Mouse (Mus musculus) layer of hippocampus, postnatal 25 days (tissue): ENCODE measurements around the gene Ptger3. TPM values are rescaled to one million over a fixed set of nuclear protein-coding genes. Genes with fewer than 3 reads are reported as not detected.

Experiments used
- DNase-seq, 2 experiments: peaks; one replicate each; pipeline ENCODE4 v3.0.0; 2022; ENCODE audit warnings: mixed read lengths in 2 of 2, low spot score in 1 of 2; ENCODE audit errors: extremely low spot score in 1 of 2
- total RNA-seq, 2 experiments: library from RNA; stranded (reverse); gene quantifications; 2 replicates each; pipeline ENCODE4 v1.2.3; 2021

The Ptger3 gene
- total RNA-seq, 2 experiments from 2014 or later: 1.7 to 2.2 TPM

DNA sequence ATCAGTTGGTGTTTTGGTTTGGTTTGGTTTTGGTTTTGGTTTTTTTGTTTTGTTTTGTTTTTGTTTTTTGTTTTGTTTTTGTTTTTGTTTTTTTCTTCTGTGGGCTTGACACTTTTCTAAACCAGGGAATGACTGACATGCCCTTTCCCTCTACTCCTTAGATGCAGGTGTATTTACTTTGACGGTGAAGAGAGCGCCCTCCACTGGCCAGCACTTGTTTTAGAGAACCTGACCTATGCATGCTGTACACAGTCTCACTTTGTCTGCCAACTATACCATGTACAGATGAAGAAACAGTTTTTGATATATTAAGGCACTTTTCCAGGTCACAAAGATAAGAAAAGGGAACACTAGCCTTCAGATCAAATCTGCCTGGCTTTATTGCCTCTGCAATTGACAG, 15.1 kb downstream of the Ptger3 start:
- no peak for DNase-seq

DNA sequence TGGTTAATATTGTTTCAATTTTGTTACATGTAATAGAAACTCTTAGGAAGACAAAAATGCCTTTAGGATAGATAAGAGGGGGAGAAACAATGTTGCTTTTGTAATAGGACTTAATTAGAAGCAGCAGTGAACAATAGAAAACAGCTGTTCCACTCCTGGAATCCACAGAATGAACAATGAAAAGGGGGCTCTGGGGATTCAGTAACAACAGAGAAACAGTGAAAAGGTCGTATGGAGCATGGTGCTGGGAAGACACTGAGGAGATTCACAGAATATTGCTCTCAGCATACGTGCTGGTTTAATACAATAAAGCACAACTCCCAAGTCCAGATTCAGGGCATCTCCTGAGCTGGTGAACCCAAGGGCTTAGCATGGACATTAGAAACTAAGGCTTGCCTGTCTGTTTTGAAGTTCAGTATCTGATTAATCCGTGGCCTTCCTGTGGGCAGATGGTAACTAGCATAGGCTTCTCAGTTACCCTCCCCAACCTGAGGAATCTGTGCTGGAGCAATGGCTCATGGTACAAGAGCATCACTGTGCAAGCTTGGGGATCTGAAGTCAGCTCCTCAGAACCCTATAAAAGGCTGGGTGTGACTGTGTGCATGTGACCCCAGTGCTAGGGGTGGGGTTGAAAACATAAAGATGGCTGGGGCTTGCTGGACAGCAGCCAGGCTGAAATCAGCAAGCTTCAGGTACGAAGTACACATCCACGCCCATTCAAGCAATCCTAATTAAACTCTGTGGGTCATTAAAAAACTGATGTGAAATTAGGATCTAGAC, 16.1 kb downstream of the Ptger3 start:
- DNase-seq: no peak

DNA sequence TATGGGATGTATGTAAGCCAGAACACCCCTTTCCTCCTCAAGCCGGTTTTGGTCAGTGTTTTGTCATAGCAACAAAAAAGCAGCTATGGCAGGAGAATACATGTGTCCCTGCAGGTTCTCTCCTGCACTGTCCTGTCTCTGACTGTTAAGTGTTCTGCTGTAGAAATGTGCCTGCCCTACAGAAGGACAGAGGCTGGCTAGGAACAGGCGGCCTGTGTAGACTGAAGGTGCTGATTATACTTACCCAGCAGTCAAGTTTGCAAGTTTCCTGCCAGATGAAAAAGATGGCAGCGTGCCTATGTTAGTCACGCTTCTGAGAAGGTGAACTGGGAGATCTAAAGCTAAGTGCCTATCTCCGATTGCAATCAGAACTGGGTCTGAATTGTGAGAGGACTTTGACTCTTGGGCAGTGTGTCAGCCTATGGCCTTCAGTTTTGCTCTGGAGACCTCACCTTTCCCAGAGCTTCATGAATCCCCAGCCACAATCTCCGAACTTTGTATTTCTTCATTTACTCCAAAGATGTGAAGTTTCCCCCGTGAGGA, 31.2 kb downstream of the Ptger3 start:
- DNase-seq: no peak

DNA sequence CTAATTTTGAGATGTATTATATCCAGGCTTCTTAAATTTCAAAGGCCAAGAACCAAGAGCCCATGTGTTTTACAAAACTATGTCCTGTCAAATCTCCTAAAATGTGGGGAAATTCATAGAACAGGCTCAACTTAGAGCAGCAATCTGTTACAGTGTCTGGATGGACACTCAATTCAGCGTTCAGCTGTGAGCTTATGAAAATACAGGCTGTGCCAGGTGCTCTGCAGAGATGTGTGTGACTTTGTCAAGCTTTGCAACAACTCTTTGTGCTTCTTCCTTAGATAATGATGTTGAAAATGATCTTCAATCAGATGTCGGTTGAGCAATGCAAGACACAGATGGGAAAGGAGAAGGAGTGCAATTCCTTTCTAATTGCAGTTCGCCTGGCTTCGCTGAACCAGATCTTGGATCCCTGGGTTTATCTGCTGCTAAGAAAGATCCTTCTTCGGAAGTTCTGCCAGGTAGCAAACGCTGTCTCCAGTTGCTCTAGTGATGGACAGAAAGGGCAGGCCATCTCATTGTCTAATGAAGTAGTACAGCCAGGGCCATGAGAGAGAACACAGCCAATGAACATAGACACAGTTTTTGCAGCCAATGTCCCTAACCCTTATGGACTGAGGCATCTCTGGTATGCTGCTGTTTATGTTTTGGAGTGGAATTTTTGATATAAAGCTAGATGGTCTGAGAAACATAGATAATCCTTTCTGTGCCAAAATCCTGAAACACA, 38.2 kb downstream of the Ptger3 start:
- no peak for DNase-seq

DNA sequence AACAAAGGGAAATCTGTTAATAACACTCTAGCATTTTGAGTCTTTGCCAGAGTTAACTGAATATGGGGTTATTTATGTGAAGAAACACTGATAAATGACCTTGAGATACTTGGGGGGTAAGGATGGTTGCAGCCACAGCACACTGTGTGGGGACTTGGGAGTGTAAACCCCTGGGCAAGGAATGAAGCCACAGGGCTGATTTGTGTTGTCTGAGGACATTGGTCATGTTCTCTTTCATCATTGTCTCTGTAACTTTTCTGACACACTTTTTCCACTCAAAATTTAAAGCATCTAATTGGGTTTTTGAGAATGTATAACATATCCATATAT, 38.7 kb downstream of the Ptger3 start:
- DNase-seq: no peak

DNA sequence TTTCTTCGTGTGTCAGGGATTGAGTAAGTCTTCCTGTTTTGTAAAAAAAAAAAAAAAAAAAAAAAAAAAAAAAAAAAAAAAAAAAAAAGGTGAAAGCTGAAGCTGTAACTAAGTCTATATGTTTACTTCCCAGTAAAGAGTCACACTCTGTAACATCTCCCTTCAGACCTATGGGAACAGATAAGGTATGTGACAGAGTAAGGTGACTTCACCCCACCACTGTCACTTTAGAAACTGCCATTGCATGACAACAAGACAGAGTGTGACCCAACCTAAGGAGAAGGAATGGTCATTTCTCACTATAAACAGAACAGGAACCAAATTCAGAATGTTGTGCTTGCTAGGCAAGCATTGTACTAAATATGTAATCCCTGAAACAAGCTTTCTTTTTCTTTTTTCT, 46.9 kb downstream of the Ptger3 start:
- no peak for DNase-seq

DNA sequence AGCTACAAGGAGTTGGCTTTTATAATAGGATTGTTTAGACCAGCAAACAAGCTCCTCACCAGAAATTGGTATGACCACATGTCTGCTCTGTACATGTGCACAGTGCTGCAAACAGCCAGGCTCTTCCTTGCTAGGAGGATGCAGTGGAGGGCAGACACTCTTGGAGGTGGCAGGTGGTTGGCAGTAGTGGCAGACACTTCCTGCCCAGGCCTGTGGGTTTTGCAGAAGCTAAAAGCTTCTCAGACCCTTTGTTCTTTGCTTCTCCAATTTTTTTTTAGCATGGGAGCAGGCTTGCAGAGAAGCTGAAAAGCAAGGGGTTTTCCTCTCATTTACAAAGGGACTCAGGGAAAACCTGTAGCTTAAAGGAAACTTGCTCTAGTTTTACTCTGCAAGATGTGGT, 50.3 kb downstream of the Ptger3 start:
- DNase-seq: no peak

DNA sequence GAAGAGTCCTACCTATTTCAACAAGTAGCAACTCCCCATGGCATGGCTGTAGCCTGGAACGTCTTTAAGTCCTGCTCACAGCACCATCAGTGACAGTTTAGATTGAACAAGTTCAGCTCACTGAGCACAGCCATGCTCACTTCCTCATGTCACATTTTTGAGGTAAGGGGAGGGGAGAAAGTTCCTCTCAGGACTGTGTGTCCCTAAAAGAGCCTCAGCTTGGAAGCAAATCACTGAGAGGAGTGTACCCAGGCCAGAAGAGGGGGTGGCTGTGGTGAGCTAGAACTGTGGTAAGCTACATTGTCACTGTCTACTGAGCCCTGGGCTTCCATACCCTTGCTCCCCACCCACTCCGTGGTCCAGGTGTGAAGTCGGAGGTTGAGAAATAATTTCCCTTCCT, 60.7 kb downstream of the Ptger3 start:
- no peak for DNase-seq

DNA sequence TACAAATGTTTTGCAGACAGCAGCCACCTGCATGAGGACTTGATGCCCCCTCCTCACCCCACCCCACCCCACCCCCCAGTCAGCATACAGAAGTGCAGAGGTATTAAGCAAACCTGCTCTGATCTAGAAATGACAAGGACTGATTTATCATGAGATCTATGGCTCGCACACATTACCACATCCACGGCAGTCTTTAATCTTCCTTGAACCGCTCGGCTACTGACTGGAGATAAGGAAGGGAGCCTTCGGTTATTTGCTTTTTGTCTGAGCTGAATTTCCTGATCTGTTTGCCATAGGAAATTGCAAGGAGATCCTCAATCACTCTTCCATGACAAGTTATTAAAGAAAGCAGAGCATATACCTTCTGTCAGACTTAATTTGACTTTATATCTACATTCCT, 64.0 kb downstream of the Ptger3 start:
- no peak for DNase-seq

DNA sequence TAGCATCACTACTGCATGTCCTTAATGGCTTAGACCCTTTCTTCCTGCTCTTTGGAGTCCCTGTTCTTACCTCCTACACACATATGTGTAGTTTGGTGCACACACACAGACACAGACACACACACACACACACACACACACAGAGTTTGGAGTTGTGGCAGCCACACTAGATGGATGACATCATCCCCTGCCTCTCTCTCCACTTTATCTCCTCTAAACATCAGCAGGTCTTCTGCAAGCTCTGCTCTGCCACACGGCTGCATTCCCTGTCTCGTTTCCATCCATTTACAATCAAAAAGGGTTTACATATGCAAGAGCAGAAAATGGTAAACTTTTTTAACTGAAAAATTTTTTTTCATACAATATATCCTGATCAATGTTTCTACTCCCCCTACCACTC, 64.7 kb downstream of the Ptger3 start:
- no peak for DNase-seq

DNA sequence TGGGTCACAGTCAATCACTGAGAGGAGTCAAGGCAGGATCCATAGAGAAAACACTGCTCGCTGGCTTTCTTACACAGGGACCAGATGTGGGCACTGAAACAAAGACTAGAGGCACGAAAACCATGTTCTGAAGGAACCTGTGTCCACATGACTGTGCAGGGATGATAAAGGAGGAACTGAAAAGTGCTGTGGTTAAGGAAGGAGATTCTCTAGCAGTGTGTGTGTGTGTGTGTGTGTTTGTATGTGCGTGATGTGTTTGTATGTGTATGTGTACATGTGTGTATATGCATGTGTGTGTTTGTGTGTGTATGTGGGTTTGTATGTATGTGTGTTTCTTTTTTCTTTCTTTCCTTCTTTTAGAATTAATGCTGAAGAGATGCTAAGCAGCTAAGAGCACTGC, 67.7 kb downstream of the Ptger3 start:
- DNase-seq: no peak

DNA sequence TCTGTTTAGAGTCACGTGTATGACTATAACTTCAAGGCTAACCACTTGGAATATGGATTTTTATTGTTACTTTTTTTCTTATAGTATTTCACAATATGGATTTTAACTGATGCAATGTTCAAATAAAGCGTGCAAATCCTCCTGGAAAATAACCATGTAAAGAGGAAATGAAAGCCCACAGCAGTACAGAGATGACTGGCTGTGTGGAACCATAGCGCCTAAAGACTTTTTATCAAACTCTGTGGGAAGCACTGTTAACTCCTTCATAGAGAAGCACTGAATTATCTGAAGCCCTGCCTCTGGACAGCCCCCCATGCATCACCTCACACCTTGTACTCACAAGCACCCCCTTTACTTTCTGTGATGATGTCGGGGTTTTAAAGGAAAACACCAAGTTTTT, 69.0 kb downstream of the Ptger3 start:
- DNase-seq: no peak

DNA sequence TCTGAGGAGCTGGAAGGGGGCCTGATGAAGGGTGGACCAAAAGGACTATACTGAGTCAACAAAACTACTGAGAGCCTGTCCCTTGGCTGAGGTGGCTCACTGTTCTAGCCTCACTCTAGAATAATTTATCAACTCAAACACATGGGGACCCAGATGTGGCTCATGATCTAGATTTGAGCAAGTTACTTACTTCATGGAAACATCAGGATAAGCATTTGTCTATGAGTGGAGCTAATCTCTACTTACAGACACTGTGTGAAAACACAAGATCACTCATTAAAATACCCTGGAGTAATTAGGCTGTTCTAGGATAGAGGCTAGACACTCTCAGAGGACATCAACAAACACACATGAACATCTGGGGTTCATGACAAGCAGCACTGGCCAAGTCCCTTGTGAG, 70.2 kb downstream of the Ptger3 start:
- DNase-seq: no peak

DNA sequence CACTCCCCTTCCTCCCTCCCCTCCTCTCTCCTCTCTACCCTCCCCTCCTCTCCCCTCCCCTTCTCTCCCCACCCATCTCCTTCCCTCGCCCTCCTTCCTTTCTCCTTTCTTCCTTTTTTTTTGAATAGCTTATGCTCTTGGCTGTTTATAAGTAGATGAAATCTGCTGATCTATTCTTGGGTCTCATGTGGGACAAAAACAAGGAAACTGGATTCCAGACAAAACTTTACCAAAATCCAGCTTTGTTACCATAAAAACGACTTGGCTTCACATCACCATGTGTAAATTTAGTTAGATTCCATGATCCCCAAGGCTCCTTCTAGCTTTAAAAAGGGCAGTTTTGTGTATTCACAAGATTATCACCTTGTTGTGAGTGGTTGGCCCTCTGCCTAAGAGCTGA, 70.6 kb downstream of the Ptger3 start:
- DNase-seq: no peak

DNA sequence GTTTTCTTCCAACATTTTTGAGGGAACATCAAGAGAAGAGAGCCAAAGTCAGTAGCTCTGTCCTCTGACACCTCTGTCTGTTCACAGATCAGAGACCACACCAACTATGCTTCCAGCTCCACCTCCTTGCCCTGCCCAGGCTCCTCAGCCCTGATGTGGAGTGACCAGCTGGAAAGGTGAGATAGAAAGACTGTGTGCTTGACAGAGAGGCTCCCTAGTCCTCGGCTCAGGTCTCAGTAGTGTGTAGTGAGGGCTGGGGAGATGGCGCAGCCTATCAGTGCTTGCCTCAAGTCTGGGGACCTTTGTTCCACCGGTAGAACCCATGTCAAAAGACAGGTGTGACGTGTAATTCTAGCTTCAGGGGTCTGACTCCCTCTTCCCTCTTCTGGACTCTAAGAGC, 74.9 kb downstream of the Ptger3 start:
- no peak for DNase-seq

DNA sequence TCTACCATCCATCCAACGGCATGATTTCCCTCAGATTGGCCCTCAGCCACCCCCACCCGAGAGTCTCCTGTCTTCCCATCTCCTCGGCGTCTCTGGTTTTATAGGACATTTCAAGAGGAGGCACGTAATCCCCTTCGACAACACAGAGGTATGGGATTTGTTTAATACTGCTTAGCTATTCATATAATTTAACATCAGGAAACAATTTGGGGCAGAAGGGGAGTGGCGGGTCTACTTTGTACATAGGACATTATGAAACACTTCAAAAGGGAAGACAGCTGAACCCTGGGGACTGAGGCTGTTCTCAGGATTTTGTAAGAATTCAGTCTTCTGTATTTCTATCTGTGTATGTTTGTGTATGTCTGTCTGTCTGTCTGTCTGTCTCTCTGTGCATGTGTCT, 94.9 kb downstream of the Ptger3 start:
- DNase-seq: no peak

DNA sequence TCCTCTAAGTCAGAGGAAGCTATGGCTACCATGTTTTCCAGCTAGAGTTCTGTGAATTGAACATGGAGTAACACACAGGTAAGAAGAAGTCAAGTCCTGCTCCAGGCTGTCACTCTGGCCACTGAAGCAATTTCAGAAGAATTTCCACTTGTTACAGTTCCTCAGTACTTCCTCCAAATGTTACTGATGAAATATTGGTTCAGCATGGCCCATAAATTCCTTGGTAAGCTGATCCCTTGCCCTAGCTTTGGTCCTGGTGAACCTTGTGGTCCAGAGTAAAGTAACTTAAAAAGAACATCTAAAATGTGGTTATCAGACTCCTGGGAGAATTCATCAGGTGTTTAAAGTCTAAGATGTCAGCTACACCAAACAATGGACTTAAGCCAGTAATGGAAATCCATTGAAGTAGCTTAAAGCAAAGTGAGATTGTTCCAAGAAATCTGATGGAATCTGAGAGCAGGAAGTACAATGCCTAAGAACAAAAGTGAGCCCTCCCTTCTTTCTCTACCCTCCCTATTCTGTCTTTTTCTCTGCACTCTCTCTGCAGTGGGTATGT, 97.9 kb downstream of the Ptger3 start:
- DNase-seq: no peak

DNA sequence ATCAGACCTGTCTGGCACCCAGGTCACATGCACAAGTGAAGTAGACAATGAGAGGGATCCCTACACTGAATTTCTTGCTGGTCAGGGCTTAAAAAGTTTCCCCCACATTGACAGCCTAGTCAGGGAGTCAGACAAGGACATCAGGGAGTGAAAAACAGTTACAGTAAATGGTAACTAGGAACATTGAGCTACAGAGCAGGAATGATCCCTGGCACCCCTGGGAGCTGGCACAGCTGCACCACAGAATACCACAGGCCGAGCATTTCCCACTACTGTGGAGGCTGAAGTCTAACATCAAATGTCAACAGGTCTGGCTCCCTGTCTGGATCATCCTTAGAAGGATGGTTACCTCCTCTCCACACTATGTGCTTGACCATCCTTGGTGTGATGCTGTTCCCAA, 98.8 kb downstream of the Ptger3 start:
- no peak for DNase-seq

DNA sequence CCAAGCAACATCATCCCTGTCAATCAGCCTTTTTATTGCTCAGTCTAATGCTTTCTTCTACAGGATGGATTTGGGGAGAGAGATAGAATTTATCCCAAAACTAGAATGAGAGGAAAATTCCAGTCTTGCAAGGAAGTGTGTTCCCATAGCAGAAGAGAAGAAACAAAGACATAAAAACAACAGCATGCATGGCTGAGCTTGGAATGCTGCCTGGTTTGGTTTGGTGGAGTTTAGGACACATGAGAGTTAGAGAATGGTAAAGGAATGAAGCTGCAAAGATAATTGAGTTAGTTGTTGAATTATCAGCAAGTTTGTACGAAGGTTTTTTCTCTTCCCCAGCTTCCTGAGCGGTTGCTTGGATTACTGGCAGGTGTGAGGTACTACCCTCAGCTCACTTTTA, 99.5 kb downstream of the Ptger3 start:
- DNase-seq: no peak

DNA sequence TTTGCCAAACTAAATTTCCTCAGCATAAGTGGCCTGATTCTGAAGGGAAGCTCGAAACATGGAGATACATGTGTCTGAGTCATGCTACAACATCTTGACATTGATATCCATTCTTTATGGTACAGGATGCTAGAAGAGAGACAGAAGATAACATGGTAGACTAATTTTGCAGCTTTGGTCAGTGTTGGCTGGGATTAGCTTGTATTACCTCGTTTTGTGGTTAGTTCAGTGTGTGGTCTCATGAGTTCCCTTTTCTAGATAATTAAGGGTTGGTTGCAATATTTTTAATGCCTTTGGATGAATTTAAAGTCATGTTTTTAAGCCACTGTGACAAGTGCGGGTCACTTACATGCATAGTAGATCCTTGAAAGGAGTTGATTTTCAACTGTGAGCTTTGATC, 119.4 kb downstream of the Ptger3 start:
- no peak for DNase-seq

DNA sequence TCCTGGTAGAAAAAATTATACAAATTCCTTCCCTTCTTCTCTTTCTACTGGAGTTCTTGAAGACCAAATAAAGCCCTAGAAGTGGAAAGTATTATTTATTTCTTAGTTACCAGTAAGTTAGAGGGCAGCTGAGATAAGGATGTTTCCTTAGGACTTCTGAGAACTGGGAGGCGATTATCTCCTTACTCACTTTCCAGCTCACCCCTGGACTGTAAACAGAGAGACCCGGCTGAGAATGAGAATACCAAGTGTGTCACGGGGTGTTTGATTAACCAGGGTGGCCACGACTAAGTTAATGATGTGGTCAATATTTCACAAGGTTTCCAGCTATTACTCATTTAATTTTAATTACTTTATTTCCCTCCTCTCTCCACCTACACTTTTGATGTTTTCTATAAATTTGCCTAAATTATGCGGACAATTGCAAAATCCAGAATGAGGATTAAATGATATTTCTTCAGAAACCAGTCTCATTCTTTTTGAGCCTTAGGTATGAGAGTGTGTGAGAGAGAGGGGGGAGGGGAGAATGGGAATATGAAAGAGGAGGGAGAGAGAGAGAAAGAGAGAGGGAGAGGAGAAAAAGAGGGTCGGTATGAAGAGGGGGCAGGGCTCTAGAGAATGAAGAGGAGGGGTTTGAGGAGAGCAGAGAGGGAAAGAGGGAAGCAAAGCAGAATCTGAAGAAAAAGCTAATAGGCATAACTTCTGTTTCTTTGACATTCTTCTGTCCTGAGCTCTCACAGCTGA, 121.9 kb downstream of the Ptger3 start:
- DNase-seq: no peak
